Mouse (Mus musculus) C2C12 (cell line): Measurements from ENCODE around the gene Mup4. TPM values are rescaled to one million over a fixed set of nuclear protein-coding genes. Genes with fewer than 3 reads are reported as not detected.

Experiments used
- H3K27me3 ChIP-seq: one replicate; pipeline ENCODE4 v1.6.1; 2011; ENCODE audit not compliant: control insufficient read depth, insufficient read depth, insufficient read length
- H3K36me3 ChIP-seq: one replicate; pipeline ENCODE4 v1.6.1; 2011; ENCODE audit not compliant: control insufficient read depth, insufficient read depth
- H3K4me3 ChIP-seq: one replicate; pipeline ENCODE4 v1.5.1; 2011; ENCODE audit warnings: mild to moderate bottlenecking, control low read depth; ENCODE audit not compliant: poor library complexity, insufficient read depth, severe bottlenecking
- H3K79me2 ChIP-seq: one replicate; pipeline ENCODE4 v1.6.1; 2011; ENCODE audit not compliant: control insufficient read depth, insufficient read depth
- H3K79me3 ChIP-seq: one replicate; pipeline ENCODE4 v1.6.1; 2011; ENCODE audit warnings: low read depth, control low read depth
- H3ac ChIP-seq: one replicate; pipeline ENCODE3; 2011; ENCODE audit warnings: low read depth; ENCODE audit not compliant: control insufficient read depth, insufficient read length
- CEBPB ChIP-seq: IDR thresholded peaks from one replicate; pipeline ENCODE4 v1.6.1; 2011; ENCODE audit warnings: low read depth, mild to moderate bottlenecking, control low read depth, moderate library complexity
- CTCF ChIP-seq: IDR thresholded peaks from one replicate; pipeline ENCODE4 v1.5.1; 2011; ENCODE audit not compliant: control insufficient read depth, insufficient read depth, insufficient read length
- FOSL1 ChIP-seq: IDR thresholded peaks from one replicate; pipeline ENCODE4 v1.8.0; 2011; ENCODE audit warnings: mild to moderate bottlenecking, low read length; ENCODE audit not compliant: poor library complexity, insufficient read depth, severe bottlenecking
- MAX ChIP-seq: IDR thresholded peaks from one replicate; pipeline ENCODE4 v1.6.1; 2011; ENCODE audit warnings: mild to moderate bottlenecking, control low read depth
- MYOD1 ChIP-seq: IDR thresholded peaks from one replicate; pipeline ENCODE4 v1.6.1; 2011; ENCODE audit warnings: low read depth; ENCODE audit not compliant: control insufficient read depth, insufficient read length
- MYOG ChIP-seq: IDR thresholded peaks from one replicate; pipeline ENCODE4 v1.6.1; 2011; ENCODE audit not compliant: control insufficient read depth, insufficient read length; ENCODE audit errors: extremely low read depth
- USF1 ChIP-seq: IDR thresholded peaks from one replicate; pipeline ENCODE4 v1.6.1; 2011; ENCODE audit warnings: low read depth, mild to moderate bottlenecking, control low read depth, moderate library complexity
- polyA plus RNA-seq: library from polyadenylated mRNA; unstranded; fragments of >200 nt; fragmentation: generic; extraction: Trizol; gene quantifications from one replicate; pipeline ENCODE4 v1.2.1, GENCODE M21; 2012; ENCODE audit warnings: missing spikeins

Mup4 gene
- polyA plus RNA-seq, 1 experiment: not detected

DNA sequence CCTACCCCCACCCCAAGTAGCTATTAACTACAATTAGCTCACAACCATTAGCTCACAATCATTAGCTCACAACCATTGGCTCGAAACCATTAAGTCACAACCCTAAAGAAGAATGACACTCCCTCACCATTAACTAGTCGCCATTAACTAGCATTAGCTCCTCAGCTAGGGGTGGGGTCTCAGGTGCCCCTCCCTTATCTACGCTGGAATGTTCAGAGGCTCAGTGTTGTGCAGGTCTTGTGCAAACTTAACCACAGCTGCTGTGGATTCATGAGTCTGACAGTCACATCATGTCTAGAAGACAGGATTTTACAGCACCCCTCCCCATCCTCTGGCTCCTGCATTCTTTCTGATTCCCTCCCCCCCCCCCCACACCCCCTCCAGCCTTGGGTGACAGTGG, 32.8 kb downstream of the Mup4 start:
- no peaks in the 10 kb centered on the region for H3K79me2 ChIP-seq
- TF ChIP-seq CTCF: no peak
- TF ChIP-seq USF1: no peak
- no peak for TF ChIP-seq MYOD1

DNA sequence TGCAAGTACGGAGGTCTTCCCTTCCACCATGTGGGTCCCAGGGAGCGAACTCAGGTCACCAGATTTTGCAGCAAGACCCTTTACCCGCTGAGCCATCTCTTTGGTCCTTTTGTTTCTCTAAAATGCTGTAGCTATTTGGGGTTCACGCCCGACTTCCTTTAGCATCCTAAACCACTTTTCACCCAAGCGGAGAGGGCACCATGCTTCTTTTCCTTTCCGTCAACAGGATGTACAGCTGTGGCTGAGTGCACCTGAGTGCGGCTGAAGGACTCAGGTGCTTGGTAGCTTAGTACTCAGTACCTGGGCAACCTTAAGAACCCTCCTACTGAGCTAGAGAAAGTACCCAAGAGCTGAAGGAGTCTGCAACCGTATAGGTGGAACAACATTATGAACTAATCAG, 35.4 kb downstream of the Mup4 start:
- Histone ChIP-seq H3K27me3 (peaks cover 7% of the 10 kb centered on the region), H3K4me3 (no peak overlapping the region)

More for the DNA sequence above, 32.8 kb downstream of the Mup4 start:
- Histone ChIP-seq H3K36me3 (no peaks in the 10 kb centered on the region), H3K27me3 (peaks cover 7% of the 10 kb centered on the region), H3ac (no peak overlapping the region), H3K4me3 (no peak overlapping the region), H3K79me3 (no peaks in the 10 kb centered on the region)

DNA sequence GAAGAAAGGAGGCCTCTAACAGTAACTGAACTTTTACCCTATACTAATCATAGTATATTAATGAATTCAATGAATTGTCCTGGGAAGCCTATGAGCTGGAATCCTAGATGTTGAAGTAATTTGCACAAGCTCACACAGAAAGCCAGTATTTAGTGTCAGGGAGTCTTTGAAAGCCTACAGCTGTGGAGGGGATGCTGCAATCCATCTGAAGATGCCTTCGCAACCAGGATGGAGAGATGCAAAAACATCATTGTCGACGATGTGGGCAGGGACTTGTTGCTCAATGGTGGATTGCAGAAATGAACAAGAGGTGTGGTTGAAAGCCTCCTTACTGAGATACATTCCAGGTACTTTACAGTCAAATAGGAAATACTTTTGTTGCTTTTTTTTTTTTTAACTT, 42.5 kb downstream of the Mup4 start:
- TF ChIP-seq MYOG: no peak
- TF ChIP-seq MYOD1: no peak
- TF ChIP-seq USF1: no peak
- TF ChIP-seq MAX: no peak
- TF ChIP-seq CTCF: no peak
- TF ChIP-seq FOSL1: no peak
- no peak for TF ChIP-seq CEBPB
- Histone ChIP-seq H3K27me3 (no peaks in the 10 kb centered on the region), H3K79me3 (no peaks in the 10 kb centered on the region), H3K4me3 (no peak overlapping the region), H3ac (no peak overlapping the region), H3K36me3 (no peaks in the 10 kb centered on the region), H3K79me2 (no peaks in the 10 kb centered on the region)

More for the DNA sequence above, 35.4 kb downstream of the Mup4 start:
- no peak overlapping the region for H3ac ChIP-seq
- H3K36me3 ChIP-seq: no peaks in the 10 kb centered on the region
- no peaks in the 10 kb centered on the region for H3K79me3 ChIP-seq
- no peaks in the 10 kb centered on the region for H3K79me2 ChIP-seq
- TF ChIP-seq CTCF (no peak), MYOG (no peak), MAX (no peak), CEBPB (no peak), FOSL1 (no peak), USF1 (no peak), MYOD1 (no peak)

DNA sequence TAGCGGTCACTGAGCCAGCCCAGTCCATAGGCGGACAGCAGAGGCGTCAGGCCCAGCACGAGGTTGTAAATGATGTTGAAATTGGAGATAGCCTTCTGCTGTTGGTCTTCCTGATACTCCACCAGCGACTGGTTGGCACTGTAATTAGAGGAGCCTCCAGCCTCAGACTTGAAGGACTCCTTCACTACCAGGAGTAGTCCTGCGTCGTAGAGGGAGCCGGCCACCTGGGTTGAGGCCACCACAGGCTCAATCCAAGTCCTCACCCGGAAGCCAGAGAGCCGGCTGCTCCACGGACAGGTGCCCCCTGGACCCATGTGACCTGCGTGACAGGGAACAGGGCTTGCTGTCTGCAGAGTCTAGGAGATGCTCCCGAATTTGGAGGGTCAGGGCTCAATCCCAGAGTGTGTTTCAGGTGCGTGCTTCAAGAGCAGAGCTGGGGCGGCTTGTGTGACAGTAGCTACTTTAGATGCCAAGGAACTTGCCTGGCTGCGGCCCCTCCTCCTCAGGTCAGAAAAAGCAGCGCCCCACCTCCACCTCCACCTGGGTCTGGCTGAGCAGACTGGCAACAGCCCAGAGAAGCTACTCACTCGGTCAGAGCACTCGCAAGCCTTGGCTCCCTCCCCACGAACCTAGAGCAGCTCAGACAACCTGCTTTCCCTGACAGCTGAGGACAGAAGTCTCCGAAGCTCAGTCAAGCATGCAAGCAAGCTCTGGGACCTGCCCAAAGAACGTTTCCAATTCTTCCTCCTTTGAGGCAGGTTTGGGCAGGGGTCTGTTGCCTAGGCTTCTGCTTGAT, 45.7 kb downstream of the Mup4 start, which contains the start of gene Slc46a2:
Gene Slc46a2 (minus strand): TSS at position 449 of the 796 bp plus-strand sequence.
- Histone ChIP-seq H3K27me3 (no peaks in the 10 kb centered on the region), H3ac (no peak within 1 kb of the TSS), H3K4me3 (no peak within 1 kb of the TSS), H3K79me2 (no peaks in the 10 kb centered on the region), H3K79me3 (no peaks in the 10 kb centered on the region), H3K36me3 (no peaks in the 10 kb centered on the region)
- TF ChIP-seq MYOD1 (no peak), CEBPB (no peak), MAX (no peak), USF1 (no peak), MYOG (no peak), CTCF (no peak), FOSL1 (no peak)

DNA sequence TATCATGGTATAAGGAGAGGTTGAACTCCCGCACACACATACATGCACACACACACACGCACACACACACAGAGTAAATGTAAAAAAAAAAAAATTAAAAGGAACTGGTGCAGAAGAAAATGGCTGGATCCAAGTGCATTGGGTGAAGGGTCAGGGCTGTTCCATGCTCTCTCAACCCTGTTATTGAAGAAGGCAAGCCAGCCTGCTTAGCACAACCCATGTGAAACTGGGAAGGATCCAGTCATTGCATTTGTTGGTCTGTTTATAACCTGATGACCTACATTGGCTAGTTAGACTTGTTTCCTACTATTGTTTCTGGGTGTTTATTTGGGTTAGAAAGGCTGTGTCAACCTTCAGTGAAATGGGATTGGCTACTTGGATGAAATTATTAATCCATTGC, 51.7 kb downstream of the Mup4 start:
- Histone ChIP-seq H3ac (no peak overlapping the region), H3K27me3 (no peaks in the 10 kb centered on the region), H3K79me2 (no peaks in the 10 kb centered on the region), H3K79me3 (no peaks in the 10 kb centered on the region), H3K4me3 (no peak overlapping the region), H3K36me3 (no peaks in the 10 kb centered on the region)
- TF ChIP-seq CEBPB (no peak), MYOG (no peak), CTCF (no peak), FOSL1 (no peak), MYOD1 (no peak), MAX (no peak), USF1 (no peak)
